Mouse (Mus musculus): ENCODE results near the gene Gcn1l1.

GRCm38 (mm10) chr5:115547421-115547820 is 17.6 kb upstream of the Gcn1l1 start:
- no peak for TF ChIP-seq POLR2A (IDR thresholded peaks at IDR 0.05; ENCODE audit: low read depth, low read length)
- TF ChIP-seq CTCF (IDR thresholded peaks at IDR 0.05; ENCODE audit: extremely low read depth, insufficient read depth, insufficient read length, insufficient replicate concordance) = no peak
